Mouse (Mus musculus) hindlimb bud, embryonic 11.5 days (tissue): ENCODE results near the gene Mdga2.

Experiments
- DNase-seq: peaks from one replicate; pipeline ENCODE4 v3.0.0-alpha.2; 2012; ENCODE audit warnings: low read depth, low spot score; ENCODE audit errors: extremely low spot score

Mdga2 gene

GRCm38 (mm10) chr12:66708334-66708733 lies 514.0 kb downstream of the Mdga2 start:
- DNase-seq, result no peak

- no peak for DNase-seq
These were observed 514.9 kb downstream of the Mdga2 start for GRCm38 (mm10) chr12:66707431-66707830.

- no peak for DNase-seq
These were observed 517.3 kb downstream of the Mdga2 start for GRCm38 (mm10) chr12:66705015-66705414.

GRCm38 (mm10) chr12:66702781-66703180 lies 519.6 kb downstream of the Mdga2 start:
- DNase-seq, result no peak

- no peak for DNase-seq
These were observed 542.8 kb downstream of the Mdga2 start for GRCm38 (mm10) chr12:66679558-66679957.

- no peak for DNase-seq
These were observed 573.5 kb downstream of the Mdga2 start for GRCm38 (mm10) chr12:66648605-66649552.

- DNase-seq, result no peak
These were observed 581.9 kb downstream of the Mdga2 start for GRCm38 (mm10) chr12:66640408-66640807.

- DNase-seq, result no peak
These were observed 602.4 kb downstream of the Mdga2 start for GRCm38 (mm10) chr12:66619944-66620343.

GRCm38 (mm10) chr12:66591617-66592230 lies 630.6 kb downstream of the Mdga2 start:
- DNase-seq, result no peak

GRCm38 (mm10) chr12:66565396-66565795 lies 657.0 kb downstream of the Mdga2 start:
- no peak for DNase-seq

- DNase-seq, result no peak
These were observed 665.5 kb downstream of the Mdga2 start for GRCm38 (mm10) chr12:66556846-66557245.

- no peak for DNase-seq
These were observed 666.0 kb downstream of the Mdga2 start for GRCm38 (mm10) chr12:66556178-66556820.

GRCm38 (mm10) chr12:66524973-66525372 lies 697.4 kb downstream of the Mdga2 start:
- DNase-seq, result no peak

GRCm38 (mm10) chr12:66499258-66499657 lies 723.1 kb downstream of the Mdga2 start:
- DNase-seq, result no peak

GRCm38 (mm10) chr12:66470868-66471267 lies 751.5 kb downstream of the Mdga2 start:
- no peak for DNase-seq

GRCm38 (mm10) chr12:66470243-66470863 lies 752.0 kb downstream of the Mdga2 start:
- no peak for DNase-seq

- DNase-seq, result no peak
These were observed 756.8 kb downstream of the Mdga2 start for GRCm38 (mm10) chr12:66465516-66465915.

- no peak for DNase-seq
These were observed 779.0 kb downstream of the Mdga2 start for GRCm38 (mm10) chr12:66443340-66443739.
